Mouse (Mus musculus): Measurements from ENCODE around the gene Hs3st2.
"Not testable (repeated sequence)": the region's sequence is repeated elsewhere in the genome, so short reads cannot be mapped to it uniquely, and the experiment has no call there.

Gene Hs3st2

GRCm38 (mm10) chr7:121391225-121391983 lies at the start of gene Hs3st2:
Gene Hs3st2 (plus strand): TSS chr7:121391859.
- peak; percentile 11 for DNase-seq (ENCODE audit: low read depth, low spot score)

GRCm38 (mm10) chr7:121348284-121348963 lies 43.2 kb upstream of the Hs3st2 start:
- no peak for DNase-seq (ENCODE audit: low read depth, low spot score)

DNA sequence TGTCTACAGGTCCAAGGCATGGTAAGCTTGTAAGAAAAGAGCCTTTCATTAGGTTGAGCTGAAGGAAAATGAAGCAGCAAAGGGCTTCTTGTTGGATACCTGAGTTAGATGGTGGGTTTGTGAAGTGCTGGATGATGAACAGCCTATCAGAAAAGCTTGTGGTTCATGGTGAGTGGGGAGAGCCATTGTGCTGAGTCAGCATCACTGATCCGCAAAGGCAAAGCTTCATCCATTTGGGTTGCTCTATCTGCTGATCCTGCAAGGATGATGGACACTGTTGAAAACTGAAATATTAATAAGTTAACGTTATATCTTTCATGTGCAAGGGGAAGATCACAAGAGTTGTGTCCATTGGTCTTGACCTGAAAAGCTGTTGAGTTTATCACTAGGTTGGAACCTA lies 40.0 kb upstream of the Hs3st2 start:
- DNase-seq (ENCODE audit: low read depth, low spot score) = no peak

DNA sequence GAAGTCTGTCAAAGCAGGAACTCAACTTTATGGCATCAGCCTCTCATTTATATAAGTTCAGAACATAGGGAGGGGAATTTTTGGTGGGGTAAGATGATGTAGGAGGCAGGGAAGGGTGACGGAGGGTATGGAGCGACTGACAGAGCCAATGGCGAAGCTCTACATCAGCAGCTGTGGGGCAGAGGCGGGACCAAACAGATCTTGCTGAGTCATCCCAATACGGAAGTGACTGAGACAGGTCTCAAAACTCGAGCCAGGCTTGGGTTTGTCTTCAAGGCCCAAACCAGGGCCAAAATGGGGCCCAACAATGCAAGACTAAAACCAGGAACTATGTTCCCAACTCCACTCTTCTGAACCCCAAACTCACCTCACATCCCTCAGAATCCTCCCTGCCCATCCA lies 30.2 kb upstream of the Hs3st2 start:
- DNase-seq (ENCODE audit: low read depth, low spot score) = not testable (repeated sequence)

GRCm38 (mm10) chr7:121365584-121365983 lies 26.1 kb upstream of the Hs3st2 start:
- DNase-seq (ENCODE audit: low read depth, low spot score) = no peak

DNA sequence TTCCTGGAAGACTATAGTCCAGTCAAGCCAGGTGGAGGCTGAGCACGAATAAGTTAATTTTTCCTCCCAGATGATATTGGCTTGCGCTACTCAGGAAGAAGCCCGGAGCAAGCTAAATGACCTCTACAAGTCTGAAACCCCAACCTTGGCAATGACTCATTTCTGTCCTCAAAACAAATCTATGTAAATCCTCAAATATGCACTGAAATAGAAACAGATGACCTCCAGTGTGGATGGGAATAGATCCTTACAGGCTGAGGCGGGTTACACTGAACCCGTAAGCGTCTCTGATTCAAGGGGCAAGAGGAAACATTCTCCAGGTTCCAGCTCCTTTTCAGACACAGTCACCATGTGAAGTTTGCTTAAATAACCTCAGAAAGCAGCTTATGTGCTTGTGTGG lies 24.5 kb upstream of the Hs3st2 start:
- no peak for DNase-seq (ENCODE audit: low read depth, low spot score)

DNA sequence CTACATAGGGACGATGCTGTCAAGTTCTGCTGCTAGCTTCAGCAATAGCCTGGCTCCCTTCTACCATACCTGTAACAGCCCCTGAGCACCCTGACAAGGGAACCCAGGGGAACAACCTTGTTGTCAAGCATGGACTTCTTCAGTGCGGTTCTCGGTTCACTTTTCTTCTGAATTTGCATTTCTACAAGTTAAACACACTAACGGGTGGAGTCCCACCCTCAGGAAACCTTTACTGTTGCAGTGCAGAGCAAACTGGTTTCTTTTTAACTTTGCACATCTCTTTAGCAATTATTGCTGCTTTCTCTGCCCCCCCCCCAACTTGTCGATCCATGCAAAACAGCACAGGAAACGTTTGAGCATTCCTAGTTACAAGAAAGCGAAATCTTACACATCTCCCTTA lies 19.7 kb upstream of the Hs3st2 start:
- no peak for DNase-seq (ENCODE audit: low read depth, low spot score)

GRCm38 (mm10) chr7:121375456-121375855 lies 16.2 kb upstream of the Hs3st2 start:
- DNase-seq (ENCODE audit: low read depth, low spot score) = no peak

- no peak for DNase-seq (ENCODE audit: low read depth, low spot score)
Observed at GRCm38 (mm10) chr7:121378942-121379341, 12.7 kb upstream of the Hs3st2 start.

DNA sequence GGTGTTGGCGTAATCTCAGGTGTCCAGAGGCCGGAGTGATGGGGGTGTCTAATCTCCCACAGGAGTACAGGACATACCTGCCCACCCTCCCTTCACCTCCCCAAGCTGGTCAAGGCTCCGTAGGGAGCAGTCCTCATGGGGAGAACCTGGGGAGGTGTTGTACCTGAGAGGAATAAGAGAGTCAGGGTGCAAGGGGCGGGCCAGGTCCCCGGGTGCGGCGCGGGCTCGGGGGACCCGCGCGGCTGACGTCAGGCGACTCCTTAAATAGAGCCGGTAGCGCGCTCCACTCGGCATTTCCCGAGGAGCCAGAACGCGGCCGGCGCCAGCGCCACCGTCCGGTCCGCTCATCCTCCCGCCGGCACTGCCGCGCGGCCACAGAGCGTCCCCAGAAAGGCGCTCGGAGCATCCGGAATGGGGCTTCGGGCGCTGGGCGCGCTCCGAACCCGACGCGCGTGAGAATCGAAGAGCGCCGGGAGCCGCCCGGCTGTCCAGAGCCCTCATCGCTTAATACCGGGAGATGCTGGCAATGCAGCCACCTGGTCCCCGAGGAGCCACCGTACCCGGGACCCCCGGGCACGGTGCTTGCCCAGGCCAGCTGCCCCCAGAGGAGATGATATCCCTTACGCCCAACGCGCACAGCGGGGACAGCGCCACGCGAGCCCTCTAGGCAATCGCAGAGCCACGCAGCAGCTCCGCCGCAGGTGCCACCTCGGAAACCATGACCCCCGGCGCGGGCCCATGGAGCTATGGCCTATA lies 503 bp downstream of the Hs3st2 start:
- no peak for DNase-seq (ENCODE audit: low read depth, low spot score)

- DNase-seq (ENCODE audit: low read depth, low spot score) = no peak
Observed at GRCm38 (mm10) chr7:121392740-121392993, 1.0 kb downstream of the Hs3st2 start.

DNA sequence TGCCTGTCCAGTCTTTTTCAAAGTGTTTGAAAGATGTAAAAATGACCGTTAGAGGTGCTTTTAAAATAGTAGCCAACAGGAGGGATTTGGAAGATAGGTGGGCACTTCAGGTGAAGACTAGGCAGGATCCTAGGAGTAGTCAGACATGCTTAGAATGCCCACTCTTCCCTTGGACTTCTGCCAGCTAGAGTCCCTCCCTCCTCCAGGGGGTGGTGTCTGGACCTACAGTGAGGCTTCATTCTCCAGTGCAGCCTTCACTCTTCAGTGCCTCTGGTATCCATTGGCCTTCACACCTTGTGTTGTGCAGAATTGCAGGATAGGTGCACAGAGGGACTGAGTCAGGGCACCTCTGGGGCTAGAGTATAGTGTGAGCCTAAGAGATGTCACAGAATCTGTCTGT lies 2.2 kb downstream of the Hs3st2 start:
- no peak for DNase-seq (ENCODE audit: low read depth, low spot score)

GRCm38 (mm10) chr7:121394875-121395274 lies 3.2 kb downstream of the Hs3st2 start:
- DNase-seq (ENCODE audit: low read depth, low spot score) = no peak

DNA sequence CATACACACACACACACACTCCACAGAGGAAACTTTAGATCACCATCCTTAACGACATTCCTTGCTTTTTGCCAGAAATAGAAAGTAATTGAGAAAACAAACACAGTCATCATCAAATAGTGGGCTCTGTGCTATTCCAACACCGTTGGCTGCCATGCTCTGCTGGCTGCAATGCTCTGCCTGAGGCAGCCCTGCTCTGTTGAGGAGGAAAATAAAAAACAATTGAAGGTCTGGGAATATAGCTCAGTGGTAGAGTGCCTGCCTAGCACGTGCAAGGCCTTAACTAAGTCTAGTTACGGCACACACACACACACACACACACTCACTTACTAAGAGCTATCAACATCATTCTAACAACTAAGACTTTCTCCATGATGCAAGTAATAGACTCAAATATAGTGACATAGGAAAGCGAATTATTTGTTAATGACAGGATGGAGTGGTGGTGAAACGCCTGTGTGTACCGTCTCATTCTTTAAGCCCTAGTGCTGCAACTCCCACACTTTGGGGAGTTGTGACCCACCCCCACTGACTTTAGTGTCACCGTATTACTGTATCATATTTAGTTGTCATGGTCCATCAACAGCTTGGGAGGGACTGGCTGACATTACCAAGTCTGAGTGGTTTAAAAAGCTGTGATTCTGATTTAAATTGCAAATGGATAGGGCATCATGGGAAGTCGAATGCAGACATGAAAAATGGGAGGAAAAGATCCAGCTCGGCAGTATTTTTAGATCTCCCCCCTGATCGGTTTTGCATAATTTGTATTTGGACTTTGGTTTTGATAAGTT lies 19.3 kb downstream of the Hs3st2 start:
- DNase-seq (ENCODE audit: low read depth, low spot score) = no peak

GRCm38 (mm10) chr7:121411507-121411898 lies 19.8 kb downstream of the Hs3st2 start:
- no peak for DNase-seq (ENCODE audit: low read depth, low spot score)

DNA sequence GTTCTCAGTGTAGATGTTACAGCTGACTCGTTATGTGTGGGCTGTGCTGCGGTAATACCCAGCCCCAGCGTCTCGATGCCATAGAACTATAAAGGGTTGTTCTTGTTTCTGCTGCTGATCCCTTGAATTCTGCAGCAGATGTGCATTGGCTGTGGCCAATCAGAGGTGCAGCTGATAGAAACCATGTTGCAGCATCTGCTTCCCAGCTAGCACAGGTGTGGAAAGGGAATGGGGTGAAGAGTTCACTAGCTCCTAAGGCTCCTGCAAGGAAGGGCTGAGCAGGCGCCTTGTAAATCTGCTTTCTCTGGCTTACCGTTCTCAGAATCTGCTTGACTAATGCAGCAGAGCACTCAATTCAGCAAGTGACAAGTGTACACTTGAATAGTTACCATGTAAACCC lies 45.2 kb downstream of the Hs3st2 start:
- no peak for DNase-seq (ENCODE audit: low read depth, low spot score)

GRCm38 (mm10) chr7:121441186-121441585 lies 49.5 kb downstream of the Hs3st2 start:
- no peak for DNase-seq (ENCODE audit: low read depth, low spot score)

- no peak for DNase-seq (ENCODE audit: low read depth, low spot score)
Observed at GRCm38 (mm10) chr7:121444336-121444735, 52.7 kb downstream of the Hs3st2 start.

- no peak for DNase-seq (ENCODE audit: low read depth, low spot score)
Observed at GRCm38 (mm10) chr7:121446281-121446680, 54.6 kb downstream of the Hs3st2 start.

DNA sequence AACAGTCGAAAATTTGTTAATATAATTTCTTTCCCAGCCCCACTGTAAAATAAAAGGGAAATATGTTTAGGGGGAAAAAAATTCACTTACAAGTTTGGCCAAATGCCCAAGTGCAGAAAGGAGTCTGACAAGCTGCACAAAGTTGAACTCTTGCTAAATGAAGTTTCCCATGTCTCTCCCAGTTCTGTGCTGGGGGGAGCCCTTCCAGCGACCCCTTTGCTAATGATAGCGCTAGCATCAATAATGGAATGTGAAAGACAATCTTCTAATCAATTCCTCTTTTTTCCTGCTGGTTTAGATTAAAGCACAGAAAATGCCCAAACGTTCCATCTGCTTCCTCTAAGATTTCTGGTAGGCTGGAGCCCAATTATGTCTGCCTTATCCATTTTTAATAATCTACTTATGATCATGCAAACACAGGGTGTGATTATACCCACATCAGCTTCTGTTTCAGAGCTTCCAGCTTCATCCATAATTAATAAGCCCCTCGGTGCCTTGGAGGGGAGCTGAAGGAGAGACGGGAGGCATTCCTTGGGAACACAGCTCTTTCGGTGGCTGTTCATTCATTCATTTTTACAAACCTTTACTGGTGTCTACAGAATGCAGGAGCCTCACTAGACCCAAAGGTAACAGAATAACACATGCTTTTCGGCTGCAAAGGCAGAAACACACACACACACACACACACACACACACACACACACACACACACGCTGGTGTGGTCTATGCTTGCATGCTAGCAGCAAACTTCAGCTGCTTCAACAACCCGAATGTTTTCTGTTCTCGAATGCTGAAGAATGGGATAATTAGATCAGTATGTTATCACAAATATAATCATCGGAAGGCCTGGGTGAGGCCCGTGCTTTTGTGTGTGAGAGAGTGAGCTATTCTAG lies 59.5 kb downstream of the Hs3st2 start:
- no peak for DNase-seq (ENCODE audit: low read depth, low spot score)

GRCm38 (mm10) chr7:121456716-121457115 lies 65.1 kb downstream of the Hs3st2 start:
- no peak for DNase-seq (ENCODE audit: low read depth, low spot score)
